Mouse (Mus musculus) midbrain, embryonic 11.5 days (tissue): Measurements from ENCODE around the gene Esrrg. TPM values are rescaled to one million over a fixed set of nuclear protein-coding genes. Genes with fewer than 3 reads are reported as not detected.

Experiments used
- ATAC-seq: fragments of 200-750 bp; cut with Nextera tagmentation; 2 replicates; pipeline ENCODE4 v1.8.0; 2017; ENCODE audit warnings: moderate TSS enrichment, moderate library complexity; ENCODE audit not compliant: low FRiP score
- DNase-seq: peaks from one replicate; pipeline ENCODE4 v3.0.0; 2015; ENCODE audit warnings: low spot score; ENCODE audit errors: missing footprints
- H3K27ac ChIP-seq: fragments of 300-500 bp; sonication (generic); 2 replicates; pipeline ENCODE4 v1.5.1; 2014; ENCODE audit warnings: low read depth, low read length
- H3K27me3 ChIP-seq: fragments of 300-500 bp; sonication (generic); 2 replicates; pipeline ENCODE4 v1.6.1; 2014; ENCODE audit warnings: mild to moderate bottlenecking, low read length, moderate library complexity, mixed read lengths; ENCODE audit not compliant: control insufficient read depth, insufficient read depth
- H3K36me3 ChIP-seq: fragments of 300-500 bp; sonication (generic); 2 replicates; pipeline ENCODE4 v1.6.1; 2014; ENCODE audit warnings: mild to moderate bottlenecking, low read length, moderate library complexity, mixed read lengths; ENCODE audit not compliant: control insufficient read depth, insufficient read depth
- H3K4me1 ChIP-seq: fragments of 300-500 bp; sonication (generic); 2 replicates; pipeline ENCODE4 v1.6.1; 2014; ENCODE audit warnings: low read length; ENCODE audit not compliant: control insufficient read depth, insufficient read depth
- H3K4me2 ChIP-seq: fragments of 300-500 bp; sonication (generic); 2 replicates; pipeline ENCODE4 v1.6.1; 2014; ENCODE audit warnings: mild to moderate bottlenecking, moderate library complexity
- H3K4me3 ChIP-seq: fragments of 300-500 bp; sonication (generic); 2 replicates; pipeline ENCODE4 v1.5.1; 2014; ENCODE audit warnings: low read depth, low read length
- H3K9ac ChIP-seq: fragments of 300-500 bp; sonication (generic); 2 replicates; pipeline ENCODE4 v1.6.1; 2014; ENCODE audit warnings: low read length
- H3K9me3 ChIP-seq: fragments of 300-500 bp; sonication (generic); 2 replicates; pipeline ENCODE4 v1.6.1; 2016; ENCODE audit warnings: low read length; ENCODE audit not compliant: control insufficient read depth
- WGBS: fragments of 180-500 bp; shearing (Covaris S2); extraction: QIAGEN DNeasy Blood & Tissue Kit; methylation state at CpG from one replicate; pipeline ENCODE4 v1.1.7; 2014; 5-methylcytosine and 5-hydroxymethylcytosine counted together
- polyA plus RNA-seq: library from polyadenylated mRNA; unstranded; fragments of >200 nt; fragmentation: Nextera tagmentation; extraction: Ambion mirVana; gene quantifications from 2 replicates; pipeline ENCODE4 v1.2.1, GENCODE M21; 2014

Esrrg gene
- polyA plus RNA-seq, 1 experiment from 2014 or later, result 5.9 TPM

DNA sequence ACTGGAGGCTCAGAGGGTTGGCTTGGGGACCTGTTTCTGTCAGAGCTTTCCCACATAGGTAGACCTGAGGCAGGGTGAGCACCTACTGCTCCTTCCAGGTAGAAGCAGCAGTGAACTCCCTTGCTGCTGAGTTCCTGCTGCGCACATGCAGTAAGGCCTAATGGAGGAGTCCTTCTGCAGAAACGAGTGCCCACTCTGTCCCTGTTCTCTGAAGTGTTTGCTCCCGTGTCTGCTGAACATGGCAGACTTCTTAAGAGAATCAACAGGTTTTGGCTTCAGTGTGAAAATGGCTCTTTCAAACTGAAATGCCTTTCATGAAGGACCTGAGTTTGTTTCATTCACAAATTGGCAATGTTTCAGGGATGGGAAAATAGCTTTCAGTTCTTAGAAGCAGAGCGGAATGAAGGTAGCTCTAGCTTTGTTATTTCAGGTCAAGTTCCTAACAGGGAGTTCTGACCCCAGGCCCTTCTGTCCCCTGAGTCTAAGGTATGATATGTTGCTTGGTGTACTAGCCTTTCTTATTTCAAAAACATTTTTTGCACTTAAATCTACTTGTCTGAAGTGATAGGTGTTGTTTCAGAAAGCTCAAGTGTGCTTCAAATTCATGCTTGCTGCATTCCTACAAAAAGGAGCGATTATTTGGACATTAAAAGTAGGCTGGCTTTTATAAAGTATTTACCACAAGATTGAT is 185.8 kb downstream of the Esrrg start:
- Histone ChIP-seq H3K27ac (no peak overlapping the region), H3K27me3 (no peaks in the 10 kb centered on the region), H3K36me3 (no peaks in the 10 kb centered on the region), H3K9me3 (no peaks in the 10 kb centered on the region), H3K4me2 (no peak overlapping the region), H3K9ac (no peak overlapping the region), H3K4me1 (no peaks in the 10 kb centered on the region), H3K4me3 (no peak overlapping the region)
- DNase-seq (no peak), ATAC-seq (no peak)
- WGBS, result 94% methylated on average over 5 of the region's 5 CpGs

DNA sequence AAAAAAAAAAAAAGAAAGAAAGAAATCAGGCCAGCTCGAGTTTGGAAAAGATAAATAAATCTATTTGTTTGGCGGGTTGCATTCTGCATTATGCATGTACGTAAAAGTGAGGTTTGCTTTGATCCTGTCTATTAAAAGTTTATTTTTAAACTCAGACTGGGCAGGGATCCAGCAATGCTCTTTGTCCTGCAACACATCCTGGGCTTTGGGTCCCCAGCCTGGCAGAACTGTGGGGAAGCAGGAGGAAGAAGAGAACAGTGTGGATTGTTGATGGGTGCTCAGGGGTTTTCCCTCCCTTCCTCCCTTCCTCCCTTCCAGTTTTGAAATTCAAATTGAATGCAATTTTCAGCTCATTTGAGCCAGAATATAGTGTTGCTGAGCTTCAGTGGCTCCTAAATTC is 187.0 kb downstream of the Esrrg start:
- DNase-seq (no peak), ATAC-seq (no peak)
- Histone ChIP-seq H3K4me2 (no peak overlapping the region), H3K36me3 (no peaks in the 10 kb centered on the region), H3K9me3 (no peaks in the 10 kb centered on the region), H3K4me3 (no peak overlapping the region), H3K9ac (no peak overlapping the region), H3K27me3 (no peaks in the 10 kb centered on the region), H3K4me1 (no peaks in the 10 kb centered on the region), H3K27ac (no peak overlapping the region)
- 85% methylated on average over 3 of the region's 3 CpGs for WGBS

DNA sequence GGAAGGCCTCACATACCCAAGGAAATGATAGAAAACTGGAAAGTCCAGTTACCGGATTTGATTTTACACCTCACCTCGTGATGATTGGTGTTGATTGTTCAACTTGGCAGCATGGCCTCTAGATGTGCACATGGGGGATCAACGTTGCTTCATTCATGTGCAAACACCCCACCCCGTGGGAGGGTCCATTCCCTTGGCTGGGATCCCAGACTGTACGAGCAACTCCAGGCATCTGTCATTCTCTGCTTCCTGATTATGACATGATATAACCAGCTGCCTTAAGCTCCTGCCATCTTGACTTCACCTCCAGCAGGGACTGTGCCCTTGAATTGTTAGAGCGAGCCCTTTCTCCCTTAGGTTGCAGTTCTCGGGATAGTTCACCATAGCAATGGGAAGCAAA is 190.7 kb downstream of the Esrrg start:
- Histone ChIP-seq H3K36me3 (no peaks in the 10 kb centered on the region), H3K9me3 (no peaks in the 10 kb centered on the region), H3K4me1 (peaks cover 6% of the 10 kb centered on the region; the same call in 1 of the 2 replicates), H3K27me3 (no peaks in the 10 kb centered on the region), H3K27ac (no peak overlapping the region), H3K4me2 (no peak overlapping the region), H3K9ac (no peak overlapping the region), H3K4me3 (no peak overlapping the region)
- WGBS, result 88% methylated on average over 7 of the region's 7 CpGs
- no peak for ATAC-seq
- no peak for DNase-seq

DNA sequence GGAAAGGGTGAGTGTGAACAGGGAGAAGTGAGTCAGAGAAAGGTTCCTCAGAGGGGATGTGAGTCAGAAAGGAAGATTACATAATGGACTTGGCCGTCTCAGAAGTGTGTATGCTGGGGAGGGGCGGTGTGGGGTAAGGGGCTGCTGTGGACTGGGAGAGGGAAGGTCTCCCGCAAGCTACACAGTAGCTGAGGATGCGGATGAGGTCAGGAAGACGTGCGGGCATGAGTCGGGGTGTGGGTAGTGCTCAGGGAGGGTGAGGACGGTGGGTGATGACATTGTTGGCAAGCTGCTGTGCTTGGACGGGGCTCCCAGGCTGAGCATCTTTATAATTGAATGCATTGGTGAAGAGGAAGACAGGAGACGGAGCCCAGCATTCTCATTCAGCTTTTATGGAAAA is 192.2 kb downstream of the Esrrg start:
- WGBS, result 87% methylated on average over 10 of the region's 10 CpGs

DNA sequence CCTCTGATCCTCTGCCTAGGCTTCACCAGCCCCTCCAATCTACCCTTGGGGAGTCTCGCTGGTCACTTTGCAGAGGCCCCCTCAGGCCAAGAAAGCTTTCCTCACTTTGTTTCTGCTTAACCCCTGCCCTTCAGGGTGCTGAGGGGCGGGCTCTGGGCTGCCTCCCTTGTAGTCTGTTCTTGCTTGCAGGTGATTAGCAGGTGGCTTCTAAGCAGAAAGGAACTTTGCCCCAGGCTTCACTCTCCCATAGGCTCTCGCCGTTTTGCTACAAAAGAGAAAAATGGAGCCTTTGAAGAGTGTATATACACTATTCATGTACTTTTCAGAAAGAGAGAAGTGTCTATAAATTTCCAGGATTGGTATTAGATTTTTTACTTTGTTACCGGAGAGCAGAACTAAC is 195.0 kb downstream of the Esrrg start:
- DNase-seq (no peak), ATAC-seq (0 out of 2 replicates have a peak, but pooled peaks have one; percentile 14)

More for the DNA sequence above, 192.2 kb downstream of the Esrrg start:
- ATAC-seq (no peak), DNase-seq (no peak)
- H3K4me1 ChIP-seq, result peaks cover 6% of the 10 kb centered on the region; the same call in 1 of the 2 replicates
- no peak overlapping the region for H3K9ac ChIP-seq
- H3K27ac ChIP-seq, result no peak overlapping the region
- no peaks in the 10 kb centered on the region for H3K9me3 ChIP-seq
- no peaks in the 10 kb centered on the region for H3K36me3 ChIP-seq
- H3K4me3 ChIP-seq, result no peak overlapping the region
- no peak overlapping the region for H3K4me2 ChIP-seq
- no peaks in the 10 kb centered on the region for H3K27me3 ChIP-seq

DNA sequence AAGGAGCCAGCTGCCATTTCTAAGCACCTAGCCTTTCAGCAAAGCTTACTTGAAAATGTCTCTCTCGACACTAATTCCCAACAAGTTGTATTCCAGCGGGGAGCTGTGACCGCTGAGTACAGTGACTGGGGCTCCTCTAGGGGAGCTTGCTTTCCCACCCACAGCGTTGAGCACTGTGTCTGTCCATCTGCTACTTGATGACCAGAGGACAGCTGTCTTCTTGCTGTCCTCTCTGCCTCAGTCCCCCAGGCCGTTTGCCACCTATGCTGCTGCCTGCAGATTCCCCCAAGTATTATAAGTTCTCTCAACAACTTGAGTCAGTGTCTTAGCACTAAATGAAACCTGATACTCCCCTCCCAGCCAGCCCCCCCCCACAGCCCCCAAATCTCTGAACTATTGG is 195.4 kb downstream of the Esrrg start:
- H3K9me3 ChIP-seq, result no peaks in the 10 kb centered on the region
- H3K36me3 ChIP-seq, result no peaks in the 10 kb centered on the region
- H3K9ac ChIP-seq, result no peak overlapping the region
- ATAC-seq, result no peak
- no peak overlapping the region for H3K4me3 ChIP-seq
- H3K4me2 ChIP-seq, result no peak overlapping the region
- DNase-seq, result peak; percentile 85
- 7% methylated on average over 5 of the region's 5 CpGs for whole genome bisulfite sequencing
- H3K27me3 ChIP-seq, result no peaks in the 10 kb centered on the region
- H3K27ac ChIP-seq, result no peak overlapping the region
- H3K4me1 ChIP-seq, result peaks cover 9% of the 10 kb centered on the region; the same call in 1 of the 2 replicates

More for the DNA sequence above, 195.0 kb downstream of the Esrrg start:
- Histone ChIP-seq H3K4me3 (no peak overlapping the region), H3K27ac (no peak overlapping the region), H3K27me3 (no peaks in the 10 kb centered on the region), H3K9me3 (no peaks in the 10 kb centered on the region), H3K36me3 (no peaks in the 10 kb centered on the region), H3K4me1 (peaks cover 9% of the 10 kb centered on the region; the same call in 1 of the 2 replicates), H3K4me2 (no peak overlapping the region), H3K9ac (no peak overlapping the region)
- 27% methylated on average over 5 of the region's 5 CpGs for WGBS

DNA sequence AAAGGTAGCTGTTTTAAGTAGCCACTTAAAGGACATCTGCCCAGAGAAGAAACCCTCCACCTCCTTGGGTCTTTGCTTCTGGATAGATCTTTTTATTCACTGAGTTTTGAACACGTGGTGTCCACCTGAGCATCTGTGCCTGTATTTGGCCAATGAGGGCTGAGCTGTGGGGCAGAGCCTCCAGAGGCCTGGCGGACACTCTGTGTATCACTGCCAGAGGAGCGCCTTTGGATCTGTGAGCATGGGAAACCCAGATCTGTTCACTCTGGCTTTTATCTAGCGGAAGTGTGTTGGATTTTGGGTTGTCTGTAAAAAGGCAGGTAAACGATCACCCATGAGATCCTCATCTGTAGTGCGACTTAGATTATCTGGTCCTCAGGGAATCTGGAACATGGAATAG is 196.4 kb downstream of the Esrrg start:
- H3K36me3 ChIP-seq, result no peaks in the 10 kb centered on the region

DNA sequence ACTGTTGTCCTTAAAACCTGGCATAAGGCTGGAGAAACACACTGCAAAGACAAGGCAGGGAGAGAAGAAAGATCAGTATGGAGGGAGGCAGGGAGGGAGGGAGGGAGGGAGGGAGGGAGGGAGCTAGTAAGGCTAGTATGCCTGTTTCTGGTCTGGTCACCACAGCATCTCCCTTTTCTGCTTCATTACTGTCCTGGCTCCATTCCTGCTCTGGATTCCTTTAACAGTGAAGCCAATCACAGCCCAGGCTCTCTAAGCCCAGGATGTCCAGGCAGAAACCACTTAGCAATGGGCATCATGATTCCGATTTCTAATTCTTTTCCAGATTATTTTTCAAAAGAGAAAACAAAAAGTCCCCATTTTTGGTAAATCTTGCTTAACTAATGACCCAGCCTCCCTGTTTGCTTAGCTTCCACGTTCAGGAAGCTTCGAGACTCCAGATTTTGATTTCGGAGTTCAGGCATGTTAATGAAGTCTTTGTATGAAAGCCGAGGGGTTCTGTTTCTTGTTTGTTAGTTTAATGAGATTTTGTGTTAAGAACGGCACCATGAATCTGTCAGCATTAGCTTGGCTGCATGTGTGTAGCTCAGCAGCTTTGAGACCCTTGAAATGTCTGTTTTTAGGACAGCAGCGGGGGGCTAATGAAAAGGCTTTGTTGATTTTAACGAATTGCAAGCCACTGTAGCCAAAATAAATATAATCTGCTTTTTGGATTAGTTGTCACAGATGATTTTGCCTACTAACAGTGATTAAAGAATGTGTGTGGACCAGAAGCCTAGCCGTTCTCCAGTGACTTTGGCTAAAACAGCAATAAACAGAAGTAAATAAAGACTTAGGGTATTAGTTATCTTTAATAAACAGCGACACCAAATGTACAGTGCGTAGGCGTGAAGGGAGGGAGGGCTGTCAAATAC is 199.1 kb downstream of the Esrrg start:
- DNase-seq (peak; percentile 82), ATAC-seq (no peak)
- H3K27ac ChIP-seq, result no peak overlapping the region
- H3K9me3 ChIP-seq, result no peaks in the 10 kb centered on the region
- no peaks in the 10 kb centered on the region for H3K36me3 ChIP-seq
- H3K9ac ChIP-seq, result no peak overlapping the region
- peaks cover 9% of the 10 kb centered on the region; the same call in 1 of the 2 replicates for H3K4me1 ChIP-seq
- no peak overlapping the region for H3K4me2 ChIP-seq
- WGBS, result 49% methylated on average over 12 of the region's 12 CpGs
- no peaks in the 10 kb centered on the region for H3K27me3 ChIP-seq
- H3K4me3 ChIP-seq, result no peak overlapping the region

More for the DNA sequence above, 196.4 kb downstream of the Esrrg start:
- 0 out of 2 replicates have a peak, but pooled peaks have one; percentile 43 for ATAC-seq
- peaks cover 9% of the 10 kb centered on the region; the same call in 1 of the 2 replicates for H3K4me1 ChIP-seq
- peak; percentile 85 for DNase-seq
- H3K4me2 ChIP-seq, result no peak overlapping the region
- 74% methylated on average over 6 of the region's 6 CpGs for WGBS
- H3K9me3 ChIP-seq, result no peaks in the 10 kb centered on the region
- no peak overlapping the region for H3K27ac ChIP-seq
- H3K4me3 ChIP-seq, result no peak overlapping the region
- no peak overlapping the region for H3K9ac ChIP-seq
- no peaks in the 10 kb centered on the region for H3K27me3 ChIP-seq
